8 mouse cellular contexts compared by ENCODE assay signal in genomic region chr2:20898684-20899083, GRCm38 (mm10).
DNase-seq lines count a peak whose midpoint lies in the region; ATAC-seq and TF ChIP-seq lines count a peak whose summit lies in the region.

No protein-coding gene starts in this region.

- H3K4me3 ChIP-seq in heart, embryonic 12.5 days = no peak overlapping the region
- H3K4me3 ChIP-seq in kidney, embryonic 16.5 days (ENCODE audit: low read length) = no peak overlapping the region
- no peak overlapping the region for H3K4me3 ChIP-seq in liver, adult 2 months (ENCODE audit: insufficient read depth, low read depth, low read length)

- peaks cover 24% of the 10 kb centered on the region for H3K4me1 ChIP-seq in heart, embryonic 12.5 days (replicated peaks)
- peaks cover 13% of the 10 kb centered on the region; the same call in 1 of the 2 replicates for H3K4me1 ChIP-seq in kidney, embryonic 16.5 days (ENCODE audit: insufficient read depth, low read length)
- H3K4me1 ChIP-seq in liver, adult 2 months (ENCODE audit: control insufficient read depth, insufficient read depth, low read length) = peaks cover 3% of the 10 kb centered on the region; the same call in 1 of the 2 replicates

- peak; percentile 72 for DNase-seq in CD4-positive helper T cell, adult 2 months (ENCODE audit: low read depth, low spot score)
- peak; percentile 95 for DNase-seq in brain, adult 2 months (ENCODE audit: low read depth, low spot score)
- peak; percentile 66 for DNase-seq in liver, adult 2 months (ENCODE audit: extremely low read depth, low read depth, low spot score)
- peak; percentile 86 for DNase-seq in splenic B cell, adult 2 months (ENCODE audit: low read depth, low spot score)

- ATAC-seq in erythroblast, adult 5-6 weeks (replicated peaks; ENCODE audit: low FRiP score, poor library complexity, severe bottlenecking) = peak; percentile 83
- ATAC-seq in heart, embryonic 12.5 days (ENCODE audit: insufficient number of reproducible peaks, low FRiP score) = peak; percentile 86
- ATAC-seq in kidney, embryonic 16.5 days (ENCODE audit: low FRiP score, low TSS enrichment) = peak; percentile 96
- peak; percentile 85 for ATAC-seq in monocyte, adult 5-6 weeks (replicated peaks; ENCODE audit: insufficient number of reproducible peaks, low FRiP score, low TSS enrichment, poor library complexity, severe bottlenecking)

- H3K4me2 ChIP-seq in heart, embryonic 12.5 days = peak overlapping the region; percentile 16; the same call in 1 of the 2 replicates
- H3K4me2 ChIP-seq in kidney, embryonic 16.5 days (replicated peaks; ENCODE audit: low read depth, low read length) = no peak overlapping the region

- peak; percentile 76 for TF ChIP-seq CTCF in liver, adult 2 months (IDR thresholded peaks at IDR 0.05; ENCODE audit: low read depth, low read length)

- 0 out of 2 replicates have a peak, but pooled peaks cover 10% of the 10 kb centered on the region for H3K36me3 ChIP-seq in heart, embryonic 12.5 days
- H3K36me3 ChIP-seq in kidney, embryonic 16.5 days (ENCODE audit: insufficient read depth, low read length) = no peaks in the 10 kb centered on the region
- no peaks in the 10 kb centered on the region for H3K36me3 ChIP-seq in liver, adult 2 months (ENCODE audit: control insufficient read depth, insufficient read depth, low read length)
- no peaks in the 10 kb centered on the region for H3K36me3 ChIP-seq in splenic B cell, adult 2 months (ENCODE audit: control insufficient read depth, insufficient read depth, low read length, poor library complexity, severe bottlenecking)

- peak overlapping the region; percentile 33; the same call in 1 of the 2 replicates for H3K27ac ChIP-seq in heart, embryonic 12.5 days (ENCODE audit: poor library complexity, severe bottlenecking)
- H3K27ac ChIP-seq in kidney, embryonic 16.5 days (ENCODE audit: low read length) = no peak overlapping the region
- H3K27ac ChIP-seq in liver, adult 2 months (replicated peaks; ENCODE audit: insufficient read depth, low read depth, low read length) = no peak overlapping the region

- H3K79me2 ChIP-seq in liver, adult 2 months (ENCODE audit: control insufficient read depth, insufficient read depth, low read length) = peaks cover 5% of the 10 kb centered on the region; the same call in 1 of the 2 replicates

- 0 out of 2 replicates have a peak, but pooled peaks cover 3% of the 10 kb centered on the region for H3K9me3 ChIP-seq in heart, embryonic 12.5 days (replicated peaks)
- H3K9me3 ChIP-seq in kidney, embryonic 16.5 days (ENCODE audit: low read length) = no peaks in the 10 kb centered on the region

- no peak for TF ChIP-seq POLR2A in liver, adult 2 months (IDR thresholded peaks at IDR 0.05; ENCODE audit: extremely low read depth, insufficient read depth, low read length)

- no peak overlapping the region for H3K9ac ChIP-seq in heart, embryonic 12.5 days
- no peak overlapping the region for H3K9ac ChIP-seq in kidney, embryonic 16.5 days (replicated peaks; ENCODE audit: low read length)
- H3K9ac ChIP-seq in liver, adult 2 months (ENCODE audit: low read depth, low read length) = no peak overlapping the region

- 35% methylated on average over 6 of the region's 6 CpGs for WGBS in heart, embryonic 12.5 days
- 42% methylated on average over 6 of the region's 6 CpGs for WGBS in kidney, embryonic 16.5 days
- WGBS in liver, adult 2 months = 34% methylated on average over 6 of the region's 6 CpGs

- H3K27me3 ChIP-seq in heart, embryonic 12.5 days (replicated peaks) = no peaks in the 10 kb centered on the region
- H3K27me3 ChIP-seq in kidney, embryonic 16.5 days (ENCODE audit: insufficient read depth, low read length) = no peaks in the 10 kb centered on the region
- no peaks in the 10 kb centered on the region for H3K27me3 ChIP-seq in liver, adult 2 months (ENCODE audit: control insufficient read depth, insufficient read depth, low read length)
- H3K27me3 ChIP-seq in splenic B cell, adult 2 months (ENCODE audit: control insufficient read depth, insufficient read depth, low read length, poor library complexity, severe bottlenecking) = no peaks in the 10 kb centered on the region
